Mouse (Mus musculus) brown adipose tissue, adult 24 weeks (tissue): ENCODE measurements around the gene Upf3b. TPM values are rescaled to one million over a fixed set of nuclear protein-coding genes. Genes with fewer than 3 reads are reported as not detected.
A peak's percentile ranks its signal among the peaks of the same experiment; 100 is the strongest.
"Not testable (repeated sequence)": the region's sequence is repeated elsewhere in the genome, so short reads cannot be mapped to it uniquely, and the experiment has no call there.

ENCODE experiments used
- H3K27ac ChIP-seq: fragments of 200-500 bp; replicated peaks from 2 replicates; pipeline ENCODE4 v1.5.1; 2012; ENCODE audit warnings: low read depth, mild to moderate bottlenecking, low read length
- H3K4me1 ChIP-seq: fragments of 200-500 bp; 2 replicates; pipeline ENCODE4 v1.6.1; 2012; ENCODE audit warnings: low read length, mixed read lengths; ENCODE audit not compliant: control insufficient read depth, insufficient read depth, insufficient read length
- H3K4me3 ChIP-seq: fragments of 200-500 bp; 2 replicates; pipeline ENCODE4 v1.5.1; 2012; ENCODE audit warnings: low read depth, mild to moderate bottlenecking, low read length, moderate library complexity; ENCODE audit not compliant: insufficient read depth
- polyA plus RNA-seq: library from polyadenylated mRNA; stranded (reverse); fragments of >200 nt; gene quantifications from 2 replicates; pipeline ENCODE4 v1.2.4, GENCODE M21; 2012; ENCODE audit not compliant: missing spikeins, insufficient read depth, insufficient read length

Gene Upf3b
- 9.0 and 11.5 TPM in 2 replicates for polyA plus RNA-seq

- Histone ChIP-seq H3K4me3 (peak within 1 kb of the TSS; percentile 69), H3K4me1 (no peaks in the 10 kb centered on the region), H3K27ac (peak within 1 kb of the TSS; percentile 73)
These were observed at the start of gene Upf3b for GRCm38 (mm10) chrX:37110193-37110880. Gene Upf3b, minus strand, starts transcription at chrX:37110322.

- no peak overlapping the region for H3K4me3 ChIP-seq
- H3K4me1 ChIP-seq = no peaks in the 10 kb centered on the region
- H3K27ac ChIP-seq = no peak overlapping the region
These were observed 47.7 kb upstream of the Upf3b start for GRCm38 (mm10) chrX:37157839-37158238.

- Histone ChIP-seq H3K27ac (no peak overlapping the region), H3K4me3 (no peak overlapping the region)
These were observed 34.8 kb upstream of the Upf3b start for GRCm38 (mm10) chrX:37144954-37145353.

GRCm38 (mm10) chrX:37144498-37144897, 34.4 kb upstream of the Upf3b start:
- H3K27ac ChIP-seq, H3K4me1 ChIP-seq, H3K4me3 ChIP-seq: not testable (repeated sequence)

More at GRCm38 (mm10) chrX:37144954-37145353, 34.8 kb upstream of the Upf3b start:
- H3K4me1 ChIP-seq = no peaks in the 10 kb centered on the region

- H3K4me3 ChIP-seq = no peak overlapping the region
- H3K27ac ChIP-seq = no peak overlapping the region
- no peaks in the 10 kb centered on the region for H3K4me1 ChIP-seq
These were observed 31.6 kb upstream of the Upf3b start for GRCm38 (mm10) chrX:37141732-37142131.

GRCm38 (mm10) chrX:37126671-37127358, 16.7 kb upstream of the Upf3b start, which contains the start of gene Nkap:
Gene Nkap, plus strand, starts transcription at chrX:37126795.
- peak within 1 kb of the TSS; percentile 95 for H3K4me3 ChIP-seq
- H3K4me1 ChIP-seq = peaks cover 3% of the 10 kb centered on the region; the same call in 1 of the 2 replicates
- peak within 1 kb of the TSS; percentile 82 for H3K27ac ChIP-seq

GRCm38 (mm10) chrX:37125511-37125910, 15.4 kb upstream of the Upf3b start:
- Histone ChIP-seq H3K4me3 (no peak overlapping the region), H3K27ac (no peak overlapping the region), H3K4me1 (peaks cover 3% of the 10 kb centered on the region; the same call in 1 of the 2 replicates)

GRCm38 (mm10) chrX:37120212-37120611, 10.1 kb upstream of the Upf3b start:
- Histone ChIP-seq H3K4me3 (no peak overlapping the region), H3K4me1 (no peaks in the 10 kb centered on the region), H3K27ac (no peak overlapping the region)

GRCm38 (mm10) chrX:37119585-37119984, 9.5 kb upstream of the Upf3b start:
- Histone ChIP-seq H3K27ac (no peak overlapping the region), H3K4me3 (no peak overlapping the region), H3K4me1 (no peaks in the 10 kb centered on the region)

- Histone ChIP-seq H3K27ac (no peak overlapping the region), H3K4me1 (no peaks in the 10 kb centered on the region), H3K4me3 (no peak overlapping the region)
These were observed 7.0 kb upstream of the Upf3b start for GRCm38 (mm10) chrX:37117085-37117484.

GRCm38 (mm10) chrX:37110881-37111193, 715 bp upstream of the Upf3b start:
- Histone ChIP-seq H3K27ac (no peak overlapping the region), H3K4me1 (no peaks in the 10 kb centered on the region), H3K4me3 (no peak overlapping the region)

- peak overlapping the region; percentile 69 for H3K4me3 ChIP-seq
- peak overlapping the region; percentile 73 for H3K27ac ChIP-seq
- H3K4me1 ChIP-seq = no peaks in the 10 kb centered on the region
These were observed 463 bp downstream of the Upf3b start for GRCm38 (mm10) chrX:37109526-37110192.

- Histone ChIP-seq H3K4me3 (no peak overlapping the region), H3K27ac (no peak overlapping the region), H3K4me1 (no peaks in the 10 kb centered on the region)
These were observed 6.3 kb downstream of the Upf3b start for GRCm38 (mm10) chrX:37103826-37104225.

- no peak overlapping the region for H3K4me3 ChIP-seq
- H3K4me1 ChIP-seq = no peaks in the 10 kb centered on the region
- no peak overlapping the region for H3K27ac ChIP-seq
These were observed 11.4 kb downstream of the Upf3b start for GRCm38 (mm10) chrX:37098681-37099080.

- H3K4me1 ChIP-seq = no peaks in the 10 kb centered on the region
- no peak overlapping the region for H3K4me3 ChIP-seq
- no peak overlapping the region for H3K27ac ChIP-seq
These were observed 14.9 kb downstream of the Upf3b start for GRCm38 (mm10) chrX:37095106-37095768.
